Mouse (Mus musculus) thymus, adult 18-20 months (tissue): ENCODE data around the gene Gckr.

Experiments used
- DNase-seq, 2 experiments: peaks; one replicate each; pipeline ENCODE4 v3.0.0; 2022; ENCODE audit warnings: mixed read lengths in 2 of 2

Gckr gene

GRCm38 (mm10) chr5:31297047-31297757 is at the start of gene Gckr:
Gene Gckr, plus strand, starts transcription at chr5:31297443.
- DNase-seq, result no peak

DNA sequence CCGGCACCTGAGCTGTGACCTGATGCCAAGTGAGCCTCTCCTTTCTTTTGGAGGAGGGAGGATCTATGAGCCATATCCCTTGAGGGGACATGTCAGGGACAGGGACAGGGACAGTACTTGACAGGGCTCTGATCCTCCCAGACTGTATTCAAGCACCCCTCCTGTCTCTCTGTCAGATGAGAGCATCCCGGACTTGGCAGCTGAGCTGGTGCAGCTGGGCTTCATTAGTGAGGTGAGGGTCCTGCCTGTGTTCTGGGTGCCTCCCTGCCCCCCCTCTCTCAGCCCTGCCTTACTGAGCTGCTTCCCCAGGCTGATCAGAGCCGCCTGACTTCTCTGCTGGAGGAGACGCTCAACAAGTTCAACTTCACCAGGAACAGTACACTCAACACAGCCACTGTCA is 46.5 kb upstream of the Gckr start:
- no peak for DNase-seq

DNA sequence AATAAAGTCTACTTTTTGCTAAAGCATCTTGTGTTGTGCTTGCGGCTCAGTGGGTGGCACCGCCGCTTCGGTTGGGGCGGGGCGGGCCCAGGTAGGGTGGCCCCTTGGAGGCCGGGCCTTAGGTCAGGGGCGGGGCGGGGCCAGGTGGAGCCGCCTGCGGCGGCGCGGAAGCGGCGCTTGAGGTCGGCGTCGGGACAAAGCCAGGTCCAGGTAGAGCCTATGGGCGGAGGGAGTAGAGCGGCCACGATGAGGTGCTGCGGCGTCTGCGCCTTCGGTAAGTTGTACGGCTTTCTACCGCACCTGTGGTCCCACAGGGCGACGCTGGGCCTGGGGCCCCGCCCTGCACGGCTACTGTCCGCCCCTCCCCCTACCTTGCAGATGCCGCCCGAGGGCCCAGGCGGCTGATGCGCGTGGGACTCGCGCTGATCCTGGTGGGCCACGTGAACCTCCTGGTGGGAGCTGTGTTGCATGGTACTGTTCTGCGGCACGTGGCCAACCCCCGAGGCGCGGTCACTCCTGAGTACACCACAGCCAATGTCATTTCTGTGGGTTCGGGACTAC is 45.6 kb upstream of the Gckr start, which contains the start of gene Krtcap3:
Krtcap3 (plus strand) TSS at position 151 of the 561 bp plus-strand sequence.
- DNase-seq, result peak in 1 of 2 experiments; percentile 25

DNA sequence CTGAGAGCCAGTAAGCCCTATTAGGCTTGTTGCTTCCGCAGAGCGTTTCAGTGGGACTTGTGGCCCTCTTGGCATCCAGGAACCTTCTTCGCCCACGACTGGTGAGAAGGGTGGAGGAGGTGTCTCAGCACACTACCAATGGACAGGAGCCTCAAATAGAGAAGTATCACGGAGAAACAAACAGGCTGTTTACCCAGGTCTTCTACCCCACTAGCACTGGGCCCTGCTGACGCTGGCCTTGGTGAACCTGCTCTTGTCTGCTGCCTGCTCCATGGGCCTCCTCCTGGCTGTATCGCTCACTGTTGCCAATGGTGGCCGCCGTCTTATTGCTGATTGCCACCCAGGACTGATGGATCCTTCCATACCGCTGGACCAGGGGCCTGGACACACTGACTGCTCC is 45.1 kb upstream of the Gckr start:
- DNase-seq, result no peak

- no peak for DNase-seq
Observed at GRCm38 (mm10) chr5:31252795-31253545, 44.3 kb upstream of the Gckr start.

- no peak for DNase-seq
Observed at GRCm38 (mm10) chr5:31253806-31254205, 43.4 kb upstream of the Gckr start.

DNA sequence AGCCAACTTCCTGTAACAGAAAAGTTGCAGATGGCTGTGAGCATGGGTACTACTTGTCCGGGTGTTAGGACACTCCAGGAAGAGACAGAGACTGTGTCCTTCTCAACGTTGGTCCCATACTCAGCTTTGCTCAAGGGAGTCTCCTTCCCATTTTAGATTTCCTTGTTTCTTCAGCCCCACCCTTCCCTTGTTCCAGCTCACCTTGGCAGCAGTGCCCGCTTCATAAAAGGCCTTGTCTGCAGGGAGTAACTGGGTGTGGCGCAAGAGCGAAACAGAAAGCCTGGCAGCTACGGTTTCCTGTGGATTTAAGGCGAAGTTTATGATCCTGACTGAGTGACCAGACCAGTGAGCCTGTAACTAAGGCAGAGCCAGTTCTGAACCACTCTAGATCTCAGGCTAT is 42.8 kb upstream of the Gckr start:
- no peak for DNase-seq

DNA sequence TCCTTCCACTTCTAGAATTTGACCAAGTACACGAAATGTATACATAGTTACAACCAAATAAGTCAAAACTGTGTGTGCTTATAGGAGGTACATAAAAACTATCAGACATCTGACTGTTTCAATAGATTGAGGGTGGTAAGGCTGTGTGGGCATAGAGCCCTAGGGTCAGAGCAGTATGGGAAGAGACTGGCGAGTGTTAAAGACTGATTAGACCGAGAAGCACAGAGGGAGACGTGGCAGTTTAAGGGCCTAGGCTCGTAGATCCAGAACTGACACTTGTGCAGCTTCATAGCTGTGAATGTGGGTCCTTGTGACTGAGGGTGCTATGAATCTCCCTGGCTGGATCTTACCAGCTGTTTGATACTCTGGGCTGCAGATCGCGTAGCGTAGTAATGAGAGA is 42.3 kb upstream of the Gckr start:
- no peak for DNase-seq

GRCm38 (mm10) chr5:31255381-31255780 is 41.9 kb upstream of the Gckr start:
- DNase-seq, result no peak

GRCm38 (mm10) chr5:31255971-31256370 is 41.3 kb upstream of the Gckr start:
- no peak for DNase-seq

DNA sequence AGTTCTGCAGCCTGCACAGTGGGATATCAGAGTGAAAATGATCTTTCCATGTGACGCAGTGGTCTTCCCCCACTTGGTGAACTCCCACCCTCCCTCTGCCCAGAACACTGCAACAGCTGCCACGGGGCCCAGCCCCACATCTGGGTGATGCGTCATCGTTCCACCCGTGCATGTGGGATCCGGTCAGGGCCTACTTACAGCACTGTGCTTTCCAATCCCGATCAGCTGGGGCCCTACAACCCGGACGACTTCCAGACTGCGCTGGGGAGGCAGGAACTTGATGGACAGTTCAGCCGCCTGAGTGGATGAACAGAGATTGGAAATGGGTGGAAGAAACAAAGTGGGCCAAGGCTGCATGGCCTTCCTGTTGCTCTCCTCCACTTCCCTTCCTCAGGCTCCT is 39.6 kb upstream of the Gckr start:
- no peak for DNase-seq

GRCm38 (mm10) chr5:31266101-31266500 is 31.1 kb upstream of the Gckr start:
- no peak for DNase-seq

DNA sequence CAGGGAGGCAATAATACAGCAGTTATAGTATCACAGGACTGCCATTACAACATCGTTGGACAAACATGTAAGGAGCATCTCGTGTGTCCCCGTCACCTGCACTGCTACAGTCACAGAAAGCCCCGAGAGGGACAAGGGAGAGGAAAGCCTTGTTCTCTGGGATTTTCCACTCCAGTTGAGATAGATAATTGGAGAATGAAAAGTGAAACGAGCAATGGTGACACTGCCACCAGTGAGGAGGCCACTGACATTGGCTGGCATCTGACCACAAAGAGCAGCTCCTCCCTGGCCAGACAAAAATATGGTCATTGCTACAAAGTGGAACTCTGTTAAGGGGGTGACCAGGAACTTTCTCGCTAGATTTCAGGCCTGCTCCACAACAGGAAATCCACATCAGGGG is 29.6 kb upstream of the Gckr start:
- no peak for DNase-seq

DNA sequence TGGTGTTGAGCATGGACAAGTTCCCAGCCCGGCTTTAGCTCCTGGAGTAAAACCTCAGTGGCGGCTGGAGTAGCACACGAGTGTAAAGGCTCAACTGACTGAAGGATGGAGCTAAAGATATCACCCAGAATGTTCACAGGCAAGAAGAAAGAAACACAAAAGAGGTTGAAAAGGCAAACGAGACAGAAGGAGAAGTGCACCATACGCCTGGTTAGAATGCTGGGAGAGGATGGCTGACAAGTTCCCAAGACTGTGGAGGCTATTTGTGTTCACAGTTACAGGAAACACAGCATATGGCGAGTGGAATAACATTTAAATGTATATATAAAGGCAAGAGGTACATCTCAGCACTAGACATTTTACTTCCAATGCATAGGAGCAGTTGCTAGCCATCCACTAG is 24.2 kb upstream of the Gckr start:
- DNase-seq, result no peak

- no peak for DNase-seq
Observed at GRCm38 (mm10) chr5:31279245-31279988, 17.8 kb upstream of the Gckr start.

GRCm38 (mm10) chr5:31288225-31288624 is 9.0 kb upstream of the Gckr start:
- DNase-seq, result no peak

DNA sequence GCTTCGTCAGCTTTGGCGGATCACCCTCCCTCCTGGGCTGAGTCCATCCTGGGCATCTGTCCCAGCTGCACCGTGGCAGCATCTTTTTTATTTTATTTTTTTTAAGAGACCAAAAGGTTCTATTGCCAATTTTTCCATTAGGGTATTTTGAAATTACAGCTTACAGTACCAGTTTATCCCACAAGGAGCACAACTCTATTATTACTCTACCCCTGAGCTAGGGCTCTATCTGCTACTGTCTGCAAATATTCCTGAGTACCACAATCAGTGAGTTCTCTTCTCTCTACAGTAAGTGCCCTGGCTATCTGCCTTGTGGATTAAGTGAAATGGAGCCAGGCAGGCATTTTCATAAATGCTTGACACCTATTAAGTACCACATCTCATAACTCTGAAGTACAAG is 8.6 kb upstream of the Gckr start:
- DNase-seq, result no peak

GRCm38 (mm10) chr5:31289626-31290230 is 7.5 kb upstream of the Gckr start:
- DNase-seq, result no peak

- peak; percentile 91 to 96 for DNase-seq
Observed at GRCm38 (mm10) chr5:31290521-31291360, 6.5 kb upstream of the Gckr start, which contains the start of gene Ift172. Gene Ift172, minus strand, starts transcription at chr5:31291116.

- DNase-seq, result no peak
Observed at GRCm38 (mm10) chr5:31291361-31291688, 5.9 kb upstream of the Gckr start.

GRCm38 (mm10) chr5:31294964-31295605 is 2.2 kb upstream of the Gckr start:
- DNase-seq, result no peak
